Mouse (Mus musculus) myocyte (in vitro differentiated cells): Measurements from ENCODE around the gene Soga1.
A peak's percentile ranks its signal among the peaks of the same experiment; 100 is the strongest.

Experiments used
- E2F4 ChIP-seq: IDR thresholded peaks from one replicate; pipeline ENCODE4 v1.6.1; 2011; ENCODE audit warnings: mild to moderate bottlenecking, control low read depth, moderate library complexity; ENCODE audit not compliant: insufficient read depth
- MYOG ChIP-seq, 3 experiments: IDR thresholded peaks; one replicate each; pipeline ENCODE4 v1.6.1; 2011; ENCODE audit warnings: control low read depth in 2 of 3, low read depth in 2 of 3, mild to moderate bottlenecking in 2 of 3; ENCODE audit not compliant: insufficient read length in 2 of 3, control insufficient read depth in 1 of 3, insufficient read depth in 1 of 3
- POLR2A ChIP-seq: IDR thresholded peaks from one replicate; pipeline ENCODE4 v1.6.1; 2011; ENCODE audit warnings: low read depth, mild to moderate bottlenecking, control low read depth, moderate library complexity; ENCODE audit not compliant: insufficient read length
- POLR2AphosphoS2 ChIP-seq: IDR thresholded peaks from one replicate; pipeline ENCODE4 v1.6.1; 2011; ENCODE audit warnings: low read depth, control low read depth; ENCODE audit not compliant: insufficient read length
- TCF12 ChIP-seq: IDR thresholded peaks from one replicate; pipeline ENCODE4 v1.6.1; 2011; ENCODE audit warnings: mild to moderate bottlenecking, control low read depth; ENCODE audit not compliant: poor library complexity, insufficient read depth, severe bottlenecking
- USF1 ChIP-seq: IDR thresholded peaks from one replicate; pipeline ENCODE4 v1.6.1; 2011; ENCODE audit warnings: low read depth, mild to moderate bottlenecking, control low read depth, moderate library complexity

DNA sequence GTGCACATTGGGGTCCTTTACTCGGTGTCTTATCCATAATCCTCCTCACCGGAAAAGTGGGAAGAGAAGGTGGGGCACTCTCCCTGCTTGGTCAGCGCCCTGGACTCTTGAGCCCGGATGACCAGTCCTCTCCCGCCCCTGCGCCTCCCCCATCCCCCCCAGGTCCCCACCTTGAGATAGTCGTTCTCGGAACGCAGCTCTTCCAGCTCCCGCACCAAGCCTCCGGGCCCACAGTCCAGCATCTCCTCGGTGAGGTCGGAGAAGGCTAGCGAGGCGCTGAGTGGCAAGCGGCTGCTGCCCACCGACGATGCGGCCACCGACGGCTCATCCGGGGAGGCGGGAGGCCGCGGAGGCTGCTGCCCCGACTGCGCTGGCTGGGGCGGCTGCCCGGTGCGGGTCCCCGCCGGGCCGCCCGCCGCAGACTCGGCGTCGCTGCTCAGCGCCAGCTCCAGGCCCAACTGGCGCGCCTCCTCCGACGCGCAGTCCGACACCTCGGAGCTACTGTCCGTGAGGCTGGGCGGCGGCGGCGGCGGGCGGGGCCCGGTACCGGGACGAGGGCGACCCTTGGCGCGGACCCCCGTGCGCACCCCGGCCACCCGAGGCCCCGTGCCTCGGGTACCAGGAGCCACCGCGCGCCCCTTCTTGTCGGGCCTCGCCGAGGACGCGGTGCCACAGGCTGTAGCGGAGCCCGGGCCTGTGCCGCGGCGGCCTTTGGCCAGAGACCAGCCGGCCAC is 828 bp downstream of the Soga1 start:
- no peak for TF ChIP-seq MYOG (IDR thresholded peaks at IDR 0.05; ENCODE audit: control insufficient read depth in 1 of 3, insufficient read depth in 1 of 3, insufficient read length in 2 of 3, low read depth in 2 of 3)
- TF ChIP-seq POLR2AphosphoS2, result no peak
- TF ChIP-seq POLR2A, result peak; percentile 15
- no peak for TF ChIP-seq USF1
- no peak for TF ChIP-seq E2F4
- no peak for TF ChIP-seq TCF12
